Mouse (Mus musculus) erythroblast, adult 5-6 weeks (primary cell): ENCODE data around the gene Atxn7l2. TPM values are rescaled to one million over a fixed set of nuclear protein-coding genes. Genes with fewer than 3 reads are reported as not detected.
A peak's percentile ranks its signal among the peaks of the same experiment; 100 is the strongest.
"Not testable (repeated sequence)": the region's sequence is repeated elsewhere in the genome, so short reads cannot be mapped to it uniquely, and the experiment has no call there.

ENCODE experiments used
- ATAC-seq: replicated peaks from 2 replicates; pipeline ENCODE4 v1.8.0; 2016; ENCODE audit warnings: moderate number of reproducible peaks, mild to moderate bottlenecking, moderate TSS enrichment, inconsistent platforms; ENCODE audit not compliant: poor library complexity, low FRiP score, severe bottlenecking
- total RNA-seq, 2 experiments: library from RNA; stranded (forward) in 1 of 2; stranded (reverse) in 1 of 2; fragments of 150-400 nt in 1 of 2; fragments of 200-764, 138-1000 nt in 1 of 2; gene quantifications; 2 replicates each; pipeline versions ENCODE4 v1.2.3 to v1.2.4; 2015 to 2017; ENCODE audit warnings: low replicate concordance in 2 of 2

The Atxn7l2 gene
- total RNA-seq (2015; ENCODE audit: low replicate concordance) (0.58 and 0.84 TPM in 2 replicates), total RNA-seq (2017; ENCODE audit: low replicate concordance) (0.56 and 1.4 TPM in 2 replicates)

- peak; percentile 41 for ATAC-seq
Measured at GRCm38 (mm10) chr3:108210771-108211139, at the start of gene Atxn7l2. Atxn7l2 (minus strand) TSS chr3:108210934.

- no peak for ATAC-seq
Measured at GRCm38 (mm10) chr3:108259319-108259718, 48.6 kb upstream of the Atxn7l2 start.

GRCm38 (mm10) chr3:108257831-108258500 lies 47.2 kb upstream of the Atxn7l2 start:
- no peak for ATAC-seq

GRCm38 (mm10) chr3:108256719-108257637 lies 46.2 kb upstream of the Atxn7l2 start, which contains the start of gene Psma5:
Psma5 (plus strand) TSS chr3:108256926.
- peak; percentile 97 for ATAC-seq

GRCm38 (mm10) chr3:108246857-108247256 lies 36.1 kb upstream of the Atxn7l2 start:
- no peak for ATAC-seq

GRCm38 (mm10) chr3:108241243-108241839 lies 30.6 kb upstream of the Atxn7l2 start:
- ATAC-seq, result no peak

- not testable (repeated sequence) for ATAC-seq
Measured at GRCm38 (mm10) chr3:108237474-108238102, 26.9 kb upstream of the Atxn7l2 start.

GRCm38 (mm10) chr3:108231646-108232045 lies 20.9 kb upstream of the Atxn7l2 start:
- no peak for ATAC-seq

GRCm38 (mm10) chr3:108227521-108227920 lies 16.8 kb upstream of the Atxn7l2 start:
- ATAC-seq, result no peak

GRCm38 (mm10) chr3:108226558-108227350 lies 16.0 kb upstream of the Atxn7l2 start, which contains the start of gene Sypl2:
Sypl2 (minus strand) TSS chr3:108226648.
- ATAC-seq, result no peak

GRCm38 (mm10) chr3:108225711-108226557 lies 15.2 kb upstream of the Atxn7l2 start:
- no peak for ATAC-seq

GRCm38 (mm10) chr3:108220661-108221060 lies 9.9 kb upstream of the Atxn7l2 start:
- no peak for ATAC-seq

- ATAC-seq, result no peak
Measured at GRCm38 (mm10) chr3:108214734-108215133, 4.0 kb upstream of the Atxn7l2 start.

- ATAC-seq, result no peak
Measured at GRCm38 (mm10) chr3:108212406-108212805, 1.7 kb upstream of the Atxn7l2 start.

GRCm38 (mm10) chr3:108211845-108212244 lies 1.1 kb upstream of the Atxn7l2 start:
- ATAC-seq, result no peak

GRCm38 (mm10) chr3:108209946-108210770 lies 576 bp downstream of the Atxn7l2 start:
- ATAC-seq, result peak; percentile 77

GRCm38 (mm10) chr3:108209536-108209935 lies 1.2 kb downstream of the Atxn7l2 start:
- no peak for ATAC-seq
